Mouse (Mus musculus): ENCODE results near the gene Mansc1.
"Not testable (repeated sequence)": the region's sequence is repeated elsewhere in the genome, so short reads cannot be mapped to it uniquely, and the experiment has no call there.

Mansc1 gene

DNA sequence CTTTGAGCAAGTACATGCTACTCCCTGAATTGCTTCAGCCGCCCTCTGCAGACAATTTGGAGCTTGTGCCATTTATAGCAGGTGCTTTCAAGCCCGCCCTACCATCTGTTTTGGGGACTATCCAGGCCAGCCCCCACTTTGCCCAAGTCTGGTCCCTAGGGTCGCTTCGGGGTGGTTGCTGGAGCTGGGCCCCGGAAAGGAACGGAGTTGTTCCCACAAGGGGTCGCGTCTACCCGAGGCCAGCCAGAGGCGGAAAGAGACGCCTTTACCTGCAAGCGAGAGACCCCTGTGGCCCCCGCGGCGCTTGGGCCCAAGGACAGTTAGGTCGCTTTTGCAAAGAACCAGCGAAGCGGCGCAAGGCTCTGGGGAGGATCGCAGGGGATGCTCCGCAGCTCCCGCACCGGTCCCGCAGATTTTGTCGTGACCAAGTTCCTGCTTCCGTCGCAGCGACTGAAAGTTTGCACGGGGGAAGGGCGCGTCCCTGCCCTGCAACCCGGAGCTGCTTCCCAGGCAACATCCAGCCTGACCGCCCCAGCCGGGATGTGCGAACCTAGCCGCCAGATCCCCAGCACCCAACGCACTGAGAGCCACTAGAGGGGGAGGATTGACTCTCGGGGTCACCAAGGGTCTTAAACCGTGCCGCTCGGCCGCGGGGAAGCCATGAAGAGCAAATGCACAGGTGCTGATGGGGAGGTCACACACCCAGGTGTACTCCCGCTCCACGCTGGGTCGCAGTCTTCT is at the start of gene Mansc1:
Mansc1 (minus strand) TSS at position 542 of the 741 bp plus-strand sequence.
- no peak for DNase-seq (ENCODE audit: low read depth, low spot score)

DNA sequence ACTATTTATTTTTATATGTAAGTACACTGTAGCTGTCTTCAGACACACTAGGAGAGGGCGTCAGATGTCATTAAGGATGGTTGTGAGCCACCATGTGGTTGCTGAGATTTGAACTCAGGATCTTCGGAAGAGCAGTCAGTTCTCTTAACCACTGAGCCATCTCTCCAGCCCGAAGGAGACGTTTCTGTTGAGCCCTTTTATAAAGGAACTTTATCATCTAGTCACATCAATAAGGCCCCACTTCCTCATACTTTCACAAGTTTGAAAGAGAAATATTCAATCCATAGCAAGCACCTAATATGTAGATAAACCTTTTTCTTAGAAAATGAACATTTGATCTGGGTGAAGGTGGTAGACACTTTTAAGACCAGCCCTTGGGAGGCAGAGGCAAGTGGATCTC is 47.0 kb upstream of the Mansc1 start:
- DNase-seq (ENCODE audit: low read depth, low spot score), result not testable (repeated sequence)

DNA sequence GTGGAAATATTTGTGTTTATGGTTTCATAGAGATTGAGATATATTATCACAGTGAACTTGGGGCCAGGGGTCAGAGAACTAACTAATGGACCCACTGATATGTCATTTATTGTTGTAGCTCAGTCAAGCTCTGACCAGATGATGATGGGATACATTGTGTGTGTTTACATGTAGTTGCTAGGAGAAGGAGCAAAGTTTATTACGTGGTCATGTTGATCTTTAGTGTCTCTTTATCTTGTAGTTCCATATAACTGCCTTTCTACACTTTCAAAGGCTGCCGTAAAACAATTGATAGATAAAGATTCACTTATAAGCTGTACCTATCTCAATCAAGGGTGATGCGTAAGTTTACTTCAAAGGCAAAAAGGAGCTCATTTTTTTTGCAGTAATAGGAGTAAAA is 45.7 kb upstream of the Mansc1 start:
- no peak for DNase-seq (ENCODE audit: low read depth, low spot score)

DNA sequence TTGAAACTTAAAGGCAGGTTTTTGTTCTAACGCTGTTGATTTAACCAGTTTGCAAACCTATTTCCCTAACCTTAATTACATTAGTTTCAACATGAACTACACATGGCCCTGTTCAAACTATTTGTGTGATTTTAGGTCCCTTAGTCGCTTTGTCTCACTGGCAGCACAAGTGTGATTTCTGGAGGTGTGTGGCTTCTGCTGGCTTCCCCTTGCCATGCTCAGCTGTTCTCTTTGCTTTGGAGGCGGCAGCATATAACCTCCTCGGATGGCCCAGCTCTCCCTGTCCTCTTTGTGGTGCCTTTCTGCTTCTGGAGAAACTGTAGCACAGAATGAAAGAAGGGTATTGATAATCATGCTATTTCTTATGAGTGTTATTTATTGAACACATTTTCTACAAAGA is 45.2 kb upstream of the Mansc1 start:
- no peak for DNase-seq (ENCODE audit: low read depth, low spot score)

DNA sequence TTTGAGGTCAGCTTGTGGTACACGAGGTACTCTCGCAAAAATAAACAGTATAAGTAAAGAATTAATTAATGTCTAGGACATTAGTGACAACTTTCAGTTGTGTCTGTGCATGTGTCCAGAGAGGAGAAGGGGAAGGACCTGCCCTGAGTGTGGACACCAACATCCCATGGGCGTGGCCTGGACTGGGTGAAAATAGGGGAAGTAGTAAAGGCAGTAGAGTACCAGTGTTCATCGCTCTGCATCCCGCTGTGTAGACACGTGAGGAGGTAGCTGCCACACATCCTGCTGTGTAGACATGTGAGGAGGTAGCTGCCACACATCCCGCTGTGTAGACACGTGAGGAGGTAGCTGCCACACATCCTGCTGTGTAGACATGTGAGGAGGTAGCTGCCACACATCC is 41.4 kb upstream of the Mansc1 start:
- not testable (repeated sequence) for DNase-seq (ENCODE audit: low read depth, low spot score)

DNA sequence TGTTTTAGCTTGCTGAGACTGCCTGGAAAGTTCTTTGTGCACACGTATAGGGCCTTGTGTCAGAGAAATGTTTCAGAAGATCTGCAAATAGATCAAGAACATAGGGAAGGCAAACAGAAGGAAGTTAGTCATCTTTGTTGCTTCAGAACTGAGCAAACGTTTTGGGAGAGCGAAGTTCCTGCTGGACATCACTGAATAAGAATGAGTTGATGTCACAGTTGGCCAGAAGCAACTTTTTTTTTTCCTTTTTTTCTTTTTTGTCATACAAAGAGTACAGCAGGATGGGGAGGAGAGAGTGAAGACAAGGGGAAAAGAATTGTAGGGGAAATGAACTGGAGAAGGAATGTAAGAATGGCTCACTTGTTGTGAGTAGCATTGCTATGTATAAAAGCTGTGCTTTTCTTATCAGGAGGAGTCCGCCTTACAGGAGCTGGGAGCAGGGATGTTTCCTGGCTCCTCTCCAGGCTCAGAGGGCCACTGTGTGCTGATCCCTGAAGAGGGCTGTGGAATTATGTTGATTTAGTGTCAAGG is 38.7 kb upstream of the Mansc1 start:
- DNase-seq (ENCODE audit: low read depth, low spot score), result peak; percentile 64

DNA sequence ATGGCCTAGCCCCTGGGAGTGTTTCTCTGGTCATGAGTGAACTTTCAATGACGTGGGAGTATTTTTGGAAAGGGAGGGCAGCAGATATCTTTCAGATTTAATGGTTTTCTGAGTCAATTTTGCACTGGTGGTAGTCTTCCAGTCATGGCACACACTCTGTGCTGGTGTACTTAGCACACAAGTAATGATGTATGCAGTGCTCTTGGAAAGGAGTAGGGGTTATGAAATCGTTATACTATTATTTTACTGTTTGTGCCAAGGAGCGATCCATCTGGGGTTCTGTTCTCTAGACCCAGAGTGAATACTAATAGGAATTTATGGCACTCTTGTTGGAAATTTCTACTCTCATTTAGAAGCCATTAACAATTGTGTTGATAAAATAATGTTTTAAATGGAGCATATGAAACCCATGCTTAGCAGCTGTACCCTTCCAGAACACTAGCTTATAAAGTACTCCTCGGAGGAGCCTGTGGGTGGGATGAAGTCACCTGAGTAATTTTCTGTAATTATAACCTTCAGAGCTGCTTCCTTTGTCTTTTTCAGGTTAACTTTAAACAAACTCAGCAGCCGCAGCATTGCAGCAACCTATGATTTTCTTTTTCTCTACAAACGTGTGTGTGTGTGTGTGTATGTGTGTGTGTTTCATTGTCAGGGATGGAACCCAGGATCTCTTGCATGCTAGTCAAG is 37.0 kb upstream of the Mansc1 start:
- DNase-seq (ENCODE audit: low read depth, low spot score), result no peak

DNA sequence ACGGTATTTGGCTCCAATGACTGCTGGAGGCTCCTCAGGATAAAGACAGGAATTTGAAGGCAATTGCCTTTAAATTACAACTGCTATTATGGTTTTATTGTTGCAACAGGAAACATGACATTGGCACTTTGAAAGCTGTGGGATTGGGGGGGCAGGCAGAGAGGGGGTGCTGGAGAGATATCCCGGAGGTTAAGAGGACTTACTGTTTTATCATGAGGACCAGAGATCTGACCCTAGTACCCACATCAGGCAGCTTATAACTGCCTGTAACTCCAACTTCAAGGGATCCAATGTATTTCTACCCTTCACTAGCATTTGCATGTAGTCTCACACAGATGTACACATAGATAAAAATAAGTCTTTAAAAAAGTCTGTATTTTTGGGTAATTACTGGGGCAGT is 36.2 kb upstream of the Mansc1 start:
- no peak for DNase-seq (ENCODE audit: low read depth, low spot score)

DNA sequence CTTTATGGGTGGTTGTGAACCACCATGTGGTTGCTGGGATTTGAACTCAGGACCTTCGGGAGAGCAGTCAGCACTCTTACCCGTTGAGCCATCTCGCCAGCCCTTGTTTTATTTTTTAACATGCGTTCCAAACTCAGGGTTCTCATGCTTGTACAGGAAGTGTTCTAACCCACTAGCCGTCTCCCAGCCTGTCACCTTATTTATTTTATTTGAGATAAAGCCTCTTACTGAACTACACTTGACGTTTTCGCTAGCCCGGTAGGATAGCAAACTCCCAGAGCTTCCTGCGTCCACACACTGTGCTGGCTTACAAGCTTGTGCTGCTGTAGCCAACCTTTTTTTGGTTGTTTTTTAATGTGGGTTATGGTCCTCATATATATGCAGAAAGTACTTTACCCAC is 33.5 kb upstream of the Mansc1 start:
- no peak for DNase-seq (ENCODE audit: low read depth, low spot score)

DNA sequence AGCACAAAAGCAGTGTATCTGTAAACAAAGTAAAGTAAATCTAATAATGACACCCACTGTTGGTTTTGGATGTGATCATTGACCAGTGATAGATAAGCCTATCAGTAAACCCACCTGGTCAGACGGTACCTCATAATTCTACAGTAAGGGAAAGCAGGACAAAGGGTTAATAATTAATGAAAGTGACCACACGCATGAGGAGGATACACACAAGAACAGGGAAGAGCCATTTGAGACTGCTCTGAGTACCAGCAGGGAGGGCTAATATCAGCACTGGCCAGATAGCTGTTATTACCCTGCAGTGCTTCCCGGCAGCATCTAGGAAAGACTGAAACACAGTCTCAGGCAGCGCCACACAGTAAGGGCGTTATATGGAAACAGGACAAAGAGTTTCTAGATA is 32.3 kb upstream of the Mansc1 start:
- DNase-seq (ENCODE audit: low read depth, low spot score), result no peak

DNA sequence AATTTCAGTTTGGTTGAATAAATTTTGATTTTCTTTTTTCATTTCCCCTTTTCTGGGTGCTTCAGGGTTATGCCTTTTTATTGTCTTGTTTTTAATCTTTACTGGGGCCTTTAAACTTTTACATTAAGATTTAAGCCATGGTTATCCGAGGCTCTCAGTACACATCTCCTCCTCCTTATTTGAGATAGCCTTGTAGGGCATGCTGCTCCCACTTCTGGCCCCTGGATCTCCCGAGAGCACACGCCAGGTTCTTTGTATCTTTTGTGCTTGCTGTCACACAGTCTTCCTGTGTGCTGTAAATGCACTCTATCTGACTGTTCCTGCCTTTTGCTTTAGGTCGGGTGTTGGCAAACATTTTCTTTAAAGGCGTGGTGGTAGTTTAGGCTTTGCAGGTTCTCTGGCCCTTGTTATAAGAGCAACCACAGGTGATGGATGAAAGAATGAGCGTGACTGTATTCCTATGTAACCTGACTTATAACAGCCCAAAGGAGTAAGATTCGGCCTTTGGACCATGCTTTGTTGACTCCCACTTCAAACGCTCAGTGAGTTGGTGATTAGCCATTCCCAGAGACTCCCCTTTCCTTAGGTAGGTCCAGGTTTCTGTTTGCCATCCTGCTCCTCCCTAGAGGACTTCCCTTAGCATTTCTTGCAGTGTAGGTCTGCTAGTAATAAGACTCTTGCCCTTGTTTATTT is 28.6 kb upstream of the Mansc1 start:
- no peak for DNase-seq (ENCODE audit: low read depth, low spot score)

DNA sequence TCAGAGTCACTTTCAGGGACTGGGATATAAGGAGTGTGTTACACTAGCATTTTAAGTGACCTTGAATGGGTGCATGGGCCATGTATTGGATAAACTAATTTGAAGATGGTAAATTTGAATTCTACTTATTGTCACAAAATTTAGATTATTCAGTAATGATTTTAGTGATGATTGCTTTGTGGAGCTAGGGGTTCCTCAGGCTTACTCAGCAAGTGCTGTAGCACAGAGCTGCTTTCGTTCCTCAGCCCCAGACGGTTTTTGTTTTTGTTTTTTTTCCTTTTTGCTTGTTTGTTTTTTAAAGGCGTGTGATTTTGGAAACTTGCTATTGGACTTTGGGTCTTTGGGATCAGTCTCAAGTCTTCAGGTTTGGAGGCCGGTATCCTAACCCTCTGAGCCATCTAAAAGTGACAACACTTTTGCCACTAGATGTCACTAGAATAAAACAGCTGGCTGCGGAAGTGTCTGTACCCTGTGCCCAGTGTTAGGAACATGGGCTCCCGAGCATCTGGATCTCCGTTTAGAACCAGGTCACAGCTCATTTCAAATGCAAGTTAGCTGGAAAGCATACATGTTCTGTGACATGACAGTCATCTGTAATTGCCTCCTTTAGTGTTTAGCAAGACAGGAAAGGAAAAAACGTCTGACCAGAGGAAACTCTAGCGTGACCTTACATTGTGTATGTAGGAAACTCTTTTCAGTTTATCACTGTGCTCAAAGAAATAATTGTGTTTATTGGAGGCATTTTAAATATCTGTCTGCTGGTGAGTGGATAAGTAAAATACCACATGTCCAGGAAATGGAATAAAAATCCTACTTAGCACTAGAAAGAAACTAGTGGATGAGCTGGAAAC is 27.0 kb upstream of the Mansc1 start:
- DNase-seq (ENCODE audit: low read depth, low spot score), result peak; percentile 52

DNA sequence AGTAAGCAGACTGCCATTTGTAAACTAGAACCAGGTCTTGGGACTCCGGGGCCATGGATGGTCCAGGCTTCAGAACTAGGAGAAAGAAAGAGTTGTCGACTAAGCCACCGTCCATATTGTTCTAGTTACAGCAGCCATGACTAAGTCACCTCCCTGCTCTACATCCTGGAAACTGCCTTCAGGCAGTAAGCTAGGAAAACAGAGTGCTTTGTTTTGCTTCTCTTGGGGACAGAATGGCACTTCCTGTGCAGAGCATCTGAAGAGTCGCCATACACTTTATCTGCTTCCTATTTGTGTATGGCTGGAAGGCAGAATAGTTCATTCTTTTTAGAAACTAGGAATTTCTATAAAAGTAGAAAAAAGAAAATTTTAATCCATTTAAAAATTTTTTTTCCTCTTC is 24.2 kb upstream of the Mansc1 start:
- no peak for DNase-seq (ENCODE audit: low read depth, low spot score)

DNA sequence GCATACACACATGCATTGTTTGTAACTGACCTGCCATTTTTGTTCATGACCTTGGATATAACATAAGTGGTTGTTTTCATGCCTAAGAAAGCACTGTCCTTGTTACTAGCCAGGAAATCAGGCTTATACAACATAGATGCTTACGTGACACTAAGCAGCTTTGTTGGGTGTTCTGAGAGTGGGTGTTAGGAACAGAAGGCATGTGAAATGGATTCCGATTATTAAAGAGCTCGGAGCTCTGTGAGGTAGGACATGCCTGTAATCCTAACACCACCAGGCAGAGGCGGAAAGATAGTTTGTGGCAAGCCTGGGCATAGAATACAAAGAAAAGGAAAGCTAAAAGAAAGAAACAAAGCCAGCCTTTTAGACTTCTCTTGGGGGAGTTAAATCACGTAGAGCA is 16.1 kb upstream of the Mansc1 start:
- no peak for DNase-seq (ENCODE audit: low read depth, low spot score)

DNA sequence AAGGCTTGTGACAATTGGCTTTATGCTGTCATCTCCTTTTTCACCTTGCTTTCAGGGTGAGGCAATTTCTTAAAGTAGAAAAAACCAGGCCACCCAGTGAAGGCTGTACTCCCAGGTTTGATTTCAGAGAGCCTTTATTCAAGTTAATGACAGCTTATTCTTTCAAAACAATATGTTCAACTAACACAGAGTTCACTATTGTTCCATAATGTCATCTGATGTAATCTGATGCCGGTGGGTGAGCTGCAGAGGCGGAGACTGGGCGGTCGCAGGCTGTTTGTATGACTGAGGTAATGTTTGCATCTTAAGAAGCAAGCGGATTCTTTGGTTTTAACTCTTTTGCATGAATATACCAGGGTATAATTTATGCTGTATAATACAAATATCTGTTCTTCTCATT is 15.3 kb upstream of the Mansc1 start:
- DNase-seq (ENCODE audit: low read depth, low spot score), result no peak

DNA sequence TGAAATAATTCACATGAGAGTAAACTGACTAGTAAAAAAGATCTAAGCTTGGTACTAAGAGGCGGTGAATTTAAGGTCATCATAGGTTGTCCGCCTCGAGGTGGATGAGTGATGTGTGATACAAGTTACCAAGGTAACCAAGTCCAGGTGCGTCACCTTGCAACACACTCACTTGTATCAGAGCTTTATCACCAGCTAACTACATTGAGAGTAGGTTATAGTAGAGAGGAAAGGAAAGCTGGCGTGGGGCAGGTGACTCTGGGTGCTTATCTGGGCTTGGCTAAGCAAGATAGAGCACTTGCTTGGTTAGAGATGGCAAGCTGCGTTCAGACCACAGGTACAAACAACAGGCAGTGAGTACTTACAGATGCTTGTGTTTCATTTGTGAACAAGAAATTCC is 14.5 kb upstream of the Mansc1 start:
- DNase-seq (ENCODE audit: low read depth, low spot score), result no peak

DNA sequence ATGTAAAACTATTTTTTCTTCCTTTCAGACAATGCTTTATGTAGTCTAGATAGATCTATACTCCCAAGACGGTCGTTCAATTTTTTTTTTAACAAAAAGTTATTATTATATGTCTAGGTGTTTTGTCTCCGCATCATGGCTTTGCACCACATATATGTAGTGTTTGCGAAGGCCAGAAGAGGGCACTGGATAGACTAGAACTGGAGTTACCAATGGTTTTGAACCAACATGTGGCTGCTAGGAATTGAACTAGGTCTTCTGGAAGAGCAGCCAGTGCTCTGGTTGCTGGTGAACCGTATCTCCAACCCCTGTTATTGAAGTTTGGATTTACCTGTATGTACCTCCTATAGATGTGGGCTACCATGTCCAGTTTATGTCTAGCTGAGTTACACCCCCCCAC is 11.0 kb upstream of the Mansc1 start:
- no peak for DNase-seq (ENCODE audit: low read depth, low spot score)

DNA sequence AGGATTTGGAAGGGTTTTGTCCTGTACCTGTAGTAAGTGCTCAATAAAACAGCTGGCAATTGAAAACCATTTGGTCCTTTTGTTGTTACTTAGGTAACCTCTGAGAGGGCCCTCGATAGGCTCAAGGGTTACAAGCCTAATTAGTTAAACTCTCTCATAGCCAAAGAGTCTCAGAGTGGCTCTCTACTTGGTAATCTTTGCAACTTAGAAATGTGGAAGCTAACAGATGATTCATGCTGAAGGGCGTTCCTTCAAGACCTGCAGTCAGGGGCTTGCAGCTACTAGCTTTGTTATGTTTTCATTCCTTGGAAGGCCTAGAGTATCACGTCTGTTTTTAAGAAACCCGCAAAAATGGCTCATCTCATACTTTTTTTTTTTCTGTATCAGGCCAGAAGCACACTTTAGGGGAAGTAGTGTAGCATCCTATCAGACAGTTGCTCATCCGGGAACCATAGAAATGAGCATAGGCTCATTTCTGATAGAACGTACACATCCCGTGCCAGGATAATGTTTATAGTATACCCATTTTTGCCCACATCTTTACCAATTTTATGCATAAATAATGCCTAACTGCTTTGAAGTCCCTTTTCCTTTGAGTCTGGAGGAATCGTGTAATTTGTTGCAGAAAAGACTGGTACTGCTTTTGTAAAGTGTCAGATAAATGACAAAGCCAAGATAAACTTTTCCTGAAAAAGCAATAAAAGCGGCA is 9.6 kb upstream of the Mansc1 start:
- no peak for DNase-seq (ENCODE audit: low read depth, low spot score)

DNA sequence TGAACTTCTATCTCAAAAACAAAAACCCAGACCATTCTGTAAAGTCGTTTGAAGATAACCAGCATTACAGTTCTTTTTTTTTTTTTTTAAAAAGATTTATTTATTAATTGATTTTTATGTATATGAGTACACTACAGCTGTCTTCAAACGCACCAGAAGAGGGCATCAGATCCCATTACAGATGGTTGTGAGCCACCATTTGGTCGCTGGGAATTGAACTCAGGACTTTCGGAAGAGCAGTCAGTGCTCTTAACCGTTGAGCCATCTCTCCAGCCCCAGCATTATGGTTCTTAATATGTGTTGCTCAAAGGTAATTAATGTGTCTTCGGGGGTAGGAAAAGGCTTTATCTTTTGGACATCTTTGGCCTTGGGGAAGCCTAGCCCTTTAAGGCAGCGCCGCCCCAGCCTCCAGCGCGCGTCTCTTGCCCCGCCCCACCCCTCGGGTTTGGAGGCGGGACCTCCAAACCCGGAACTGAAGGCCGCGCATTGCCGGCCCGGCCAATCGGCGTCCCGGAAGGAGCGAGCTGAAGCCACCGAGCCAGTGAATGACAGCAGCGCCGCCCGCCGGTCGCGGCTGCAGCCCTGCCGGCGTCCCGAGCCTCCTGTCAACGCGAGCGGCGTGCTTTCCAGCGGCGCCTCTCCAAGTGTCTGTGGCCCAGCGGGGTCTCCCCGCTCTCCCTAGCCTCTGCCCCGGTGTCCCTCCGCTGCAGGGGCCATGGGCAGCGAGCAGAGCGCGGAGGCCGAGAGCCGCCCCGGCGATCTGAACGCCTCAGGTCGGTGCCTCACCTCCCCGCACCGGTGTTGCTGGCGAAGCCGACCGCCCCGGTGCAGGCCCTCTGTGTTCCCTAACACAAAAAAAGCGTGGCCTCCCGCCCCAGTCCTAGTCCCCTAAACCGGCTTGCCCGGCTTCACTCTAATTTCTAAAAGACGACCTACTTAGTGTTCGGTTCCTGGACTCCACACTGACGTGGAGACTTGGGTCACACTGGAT is 8.5 kb upstream of the Mansc1 start:
- peak; percentile 89 for DNase-seq (ENCODE audit: low read depth, low spot score)

DNA sequence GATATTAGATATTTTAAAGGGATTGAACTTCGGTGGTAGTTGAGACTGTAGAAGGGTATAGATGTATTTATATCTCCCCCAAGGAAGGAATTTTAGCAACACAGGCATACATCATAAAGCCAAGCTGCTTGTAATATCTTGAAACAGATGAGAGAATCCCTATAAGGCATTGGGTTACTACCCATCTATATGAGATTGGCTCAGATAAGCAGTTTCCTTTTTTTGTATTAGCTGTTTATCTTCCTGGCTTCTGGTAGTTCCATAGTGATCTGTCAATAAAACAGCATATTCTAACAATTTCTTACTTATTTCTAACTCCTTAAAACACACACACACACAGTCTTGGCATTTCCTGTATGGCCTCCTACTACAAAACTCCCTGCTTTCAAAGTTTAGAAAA is 7.6 kb upstream of the Mansc1 start:
- no peak for DNase-seq (ENCODE audit: low read depth, low spot score)

Measured in skeletal muscle tissue, adult 2 months (tissue).